Mouse (Mus musculus) hindbrain, embryonic 14.5 days (tissue): ENCODE results near the gene Itga10. TPM values are rescaled to one million over a fixed set of nuclear protein-coding genes. Genes with fewer than 3 reads are reported as not detected.
"Not testable (repeated sequence)": the region's sequence is repeated elsewhere in the genome, so short reads cannot be mapped to it uniquely, and the experiment has no call there.

Source experiments
- ATAC-seq: fragments of 200-750 bp; cut with Nextera tagmentation; 2 replicates; pipeline ENCODE4 v1.8.0; 2017; ENCODE audit warnings: moderate number of reproducible peaks, mild to moderate bottlenecking, moderate TSS enrichment, moderate library complexity; ENCODE audit not compliant: low FRiP score
- DNase-seq: peaks from one replicate; pipeline ENCODE4 v3.0.0-alpha.2; 2015; ENCODE audit warnings: low spot score
- H3K27ac ChIP-seq: fragments of 300-500 bp; sonication (generic); 2 replicates; pipeline ENCODE4 v1.5.1; 2014; ENCODE audit warnings: mild to moderate bottlenecking, moderate library complexity
- H3K27me3 ChIP-seq: fragments of 300-500 bp; sonication (generic); 2 replicates; pipeline ENCODE4 v1.6.1; 2014; ENCODE audit warnings: mild to moderate bottlenecking, low read length, mixed read lengths; ENCODE audit not compliant: control insufficient read depth, insufficient read depth
- H3K36me3 ChIP-seq: fragments of 300-500 bp; sonication (generic); replicated peaks from 2 replicates; pipeline ENCODE4 v1.6.1; 2014; ENCODE audit not compliant: control insufficient read depth, insufficient read depth
- H3K4me1 ChIP-seq: fragments of 300-500 bp; sonication (generic); replicated peaks from 2 replicates; pipeline ENCODE4 v1.6.1; 2014; ENCODE audit warnings: antibody characterized with exemption, low read length, mixed read lengths; ENCODE audit not compliant: control insufficient read depth, insufficient read depth
- H3K4me2 ChIP-seq: fragments of 300-500 bp; sonication (generic); replicated peaks from 2 replicates; pipeline ENCODE4 v1.6.1; 2014; ENCODE audit warnings: mild to moderate bottlenecking, moderate library complexity
- H3K4me3 ChIP-seq: fragments of 300-500 bp; sonication (generic); replicated peaks from 2 replicates; pipeline ENCODE4 v1.5.1; 2014; ENCODE audit warnings: mild to moderate bottlenecking, low read length
- H3K9ac ChIP-seq: fragments of 300-500 bp; sonication (generic); 2 replicates; pipeline ENCODE4 v1.6.1; 2014
- H3K9me3 ChIP-seq: fragments of 300-500 bp; sonication (generic); 2 replicates; pipeline ENCODE4 v1.6.1; 2016; ENCODE audit warnings: low read length; ENCODE audit not compliant: control insufficient read depth
- WGBS: fragments of 180-500 bp; shearing (Covaris S2); extraction: QIAGEN DNeasy Blood & Tissue Kit; methylation state at CpG from one replicate; pipeline ENCODE4 v1.1.7; 2014; 5-methylcytosine and 5-hydroxymethylcytosine counted together
- polyA plus RNA-seq: library from polyadenylated mRNA; unstranded; fragments of >200 nt; fragmentation: Nextera tagmentation; extraction: Ambion mirVana; gene quantifications from 2 replicates; pipeline ENCODE4 v1.2.1, GENCODE M21; 2014

The Itga10 gene
- polyA plus RNA-seq, 1 experiment from 2014 or later: 0.99 TPM

DNA sequence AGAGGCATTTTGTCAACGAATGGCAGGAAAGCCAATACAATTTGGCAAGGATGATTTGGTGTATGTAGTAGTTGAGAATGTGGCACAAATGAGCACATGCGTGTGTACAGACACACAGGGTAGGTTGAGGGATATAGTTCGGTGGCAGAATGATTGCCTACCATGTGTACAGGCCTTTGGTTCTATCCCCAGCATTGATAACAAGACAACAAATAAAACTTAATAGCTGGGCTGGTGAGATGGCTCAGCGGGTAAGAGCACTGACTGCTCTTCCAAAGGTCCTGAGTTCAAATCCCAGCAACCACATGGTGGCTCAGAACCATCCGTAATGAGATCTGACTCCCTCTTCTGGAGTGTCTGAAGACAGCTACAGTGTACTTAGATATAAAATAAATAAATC lies 40.7 kb downstream of the Itga10 start:
- not testable (repeated sequence) for H3K9ac ChIP-seq, H3K36me3 ChIP-seq, H3K27ac ChIP-seq, ATAC-seq, H3K4me3 ChIP-seq, H3K4me1 ChIP-seq, DNase-seq, H3K9me3 ChIP-seq, H3K4me2 ChIP-seq
- 96% methylated on average over 5 of the region's 5 CpGs for WGBS
- H3K27me3 ChIP-seq: peaks cover 15% of the 10 kb centered on the region; the same call in 1 of the 2 replicates

DNA sequence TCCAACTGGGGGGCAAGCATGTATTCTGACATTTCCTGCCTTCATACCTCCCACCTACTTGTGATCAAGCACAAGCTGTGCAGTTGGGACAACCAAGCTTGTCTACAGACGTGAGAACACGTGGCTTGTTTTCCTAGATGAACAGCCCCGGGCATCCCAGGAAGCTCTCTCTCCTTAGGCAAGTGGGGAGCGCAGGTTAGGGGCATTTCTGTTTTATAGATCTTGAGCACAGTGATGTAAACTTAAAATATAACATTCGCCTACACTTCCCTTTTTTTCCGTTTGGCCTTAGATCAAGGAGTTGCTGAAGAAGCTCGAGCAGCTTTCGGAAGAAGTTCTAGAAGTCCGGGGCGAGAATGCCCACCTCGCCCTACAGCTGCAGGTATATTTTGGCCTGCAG lies 43.5 kb downstream of the Itga10 start:
- no peaks in the 10 kb centered on the region for H3K4me1 ChIP-seq
- no peaks in the 10 kb centered on the region for H3K36me3 ChIP-seq
- ATAC-seq: no peak
- WGBS: 86% methylated on average over 11 of the region's 11 CpGs
- peaks cover 13% of the 10 kb centered on the region; the same call in 1 of the 2 replicates for H3K27me3 ChIP-seq
- H3K9ac ChIP-seq: no peak overlapping the region
- DNase-seq: no peak
- no peak overlapping the region for H3K4me2 ChIP-seq
- H3K4me3 ChIP-seq: no peak overlapping the region
- no peaks in the 10 kb centered on the region for H3K9me3 ChIP-seq
- no peak overlapping the region for H3K27ac ChIP-seq

DNA sequence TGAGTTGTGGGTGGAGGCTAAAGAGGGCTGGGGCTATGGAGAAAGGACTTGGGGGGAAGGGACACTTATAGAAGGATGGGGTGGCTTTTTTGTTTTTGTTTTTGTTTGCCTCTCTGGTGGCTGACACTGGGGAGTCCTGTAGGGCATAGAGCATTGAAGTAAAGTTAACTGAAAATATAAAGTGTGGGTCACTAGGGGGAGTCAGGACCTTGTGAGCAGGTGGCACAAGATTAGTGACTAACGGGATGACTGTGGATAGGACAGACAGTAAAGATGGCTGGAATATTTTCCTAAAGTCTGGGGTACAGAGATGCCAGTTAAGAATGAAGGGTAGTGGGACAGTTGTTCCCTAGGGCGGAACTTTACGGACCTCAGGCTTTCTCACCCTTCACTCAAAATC lies 44.9 kb downstream of the Itga10 start:
- Histone ChIP-seq H3K36me3 (no peaks in the 10 kb centered on the region), H3K27ac (no peak overlapping the region), H3K9ac (no peak overlapping the region), H3K4me1 (no peaks in the 10 kb centered on the region), H3K27me3 (0 out of 2 replicates have a peak, but pooled peaks cover 4% of the 10 kb centered on the region), H3K4me3 (no peak overlapping the region), H3K4me2 (no peak overlapping the region), H3K9me3 (no peaks in the 10 kb centered on the region)
- WGBS: 55% methylated on average over 3 of the region's 3 CpGs
- no peak for DNase-seq
- no peak for ATAC-seq

DNA sequence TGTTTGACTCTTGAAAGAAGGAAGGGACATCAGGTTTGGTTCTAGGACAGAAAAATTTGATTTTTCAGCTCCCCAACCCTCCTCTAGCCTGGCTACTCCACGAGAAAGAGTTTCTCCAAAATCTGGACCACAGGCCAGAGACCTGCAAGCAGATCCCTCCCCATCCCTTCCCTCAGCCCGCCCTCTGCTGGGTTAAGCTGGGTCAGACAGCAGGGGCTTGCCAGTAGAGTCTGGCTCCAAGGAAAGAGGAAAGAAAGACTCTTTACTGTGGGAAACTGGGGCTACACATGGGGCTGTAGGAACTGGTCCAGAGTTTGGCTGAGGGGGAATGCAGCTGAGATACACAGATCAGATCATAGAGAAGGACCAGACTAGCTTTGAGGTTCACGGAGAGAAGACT lies 47.1 kb downstream of the Itga10 start:
- H3K9ac ChIP-seq: no peak overlapping the region
- WGBS: 11% methylated on average over 3 of the region's 3 CpGs
- DNase-seq (no peak), ATAC-seq (no peak)
- H3K4me2 ChIP-seq: no peak overlapping the region
- no peak overlapping the region for H3K27ac ChIP-seq
- H3K4me1 ChIP-seq: peaks cover 4% of the 10 kb centered on the region
- no peaks in the 10 kb centered on the region for H3K36me3 ChIP-seq
- H3K9me3 ChIP-seq: no peaks in the 10 kb centered on the region
- no peak overlapping the region for H3K4me3 ChIP-seq
- H3K27me3 ChIP-seq: no peaks in the 10 kb centered on the region

DNA sequence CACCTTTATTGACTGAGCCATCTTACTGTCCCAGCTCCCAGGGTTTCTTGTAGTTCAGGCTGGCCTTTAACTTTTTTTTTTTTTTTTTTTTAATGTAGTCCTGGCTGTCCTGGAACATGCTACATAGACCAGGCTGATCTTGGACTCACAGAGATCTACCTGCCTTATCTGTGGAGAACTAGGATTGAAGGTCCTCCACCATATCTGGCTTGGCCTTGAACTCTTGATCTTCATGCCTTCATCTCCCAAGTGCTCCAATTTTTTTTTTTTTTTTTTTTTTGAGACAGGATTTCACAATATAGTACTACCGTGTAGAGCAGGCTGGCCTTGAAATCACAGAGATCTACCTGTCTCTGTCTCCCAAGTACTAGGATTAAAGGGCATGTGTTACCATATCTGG lies 48.2 kb downstream of the Itga10 start:
- Histone ChIP-seq H3K9ac (no peak overlapping the region), H3K27me3 (no peaks in the 10 kb centered on the region), H3K9me3 (no peaks in the 10 kb centered on the region), H3K4me2 (no peak overlapping the region), H3K36me3 (no peaks in the 10 kb centered on the region), H3K4me3 (no peak overlapping the region), H3K27ac (no peak overlapping the region), H3K4me1 (peaks cover 10% of the 10 kb centered on the region)
- ATAC-seq (no peak), DNase-seq (no peak)
- WGBS: 85% methylated on average over 1 of the region's 1 CpGs

DNA sequence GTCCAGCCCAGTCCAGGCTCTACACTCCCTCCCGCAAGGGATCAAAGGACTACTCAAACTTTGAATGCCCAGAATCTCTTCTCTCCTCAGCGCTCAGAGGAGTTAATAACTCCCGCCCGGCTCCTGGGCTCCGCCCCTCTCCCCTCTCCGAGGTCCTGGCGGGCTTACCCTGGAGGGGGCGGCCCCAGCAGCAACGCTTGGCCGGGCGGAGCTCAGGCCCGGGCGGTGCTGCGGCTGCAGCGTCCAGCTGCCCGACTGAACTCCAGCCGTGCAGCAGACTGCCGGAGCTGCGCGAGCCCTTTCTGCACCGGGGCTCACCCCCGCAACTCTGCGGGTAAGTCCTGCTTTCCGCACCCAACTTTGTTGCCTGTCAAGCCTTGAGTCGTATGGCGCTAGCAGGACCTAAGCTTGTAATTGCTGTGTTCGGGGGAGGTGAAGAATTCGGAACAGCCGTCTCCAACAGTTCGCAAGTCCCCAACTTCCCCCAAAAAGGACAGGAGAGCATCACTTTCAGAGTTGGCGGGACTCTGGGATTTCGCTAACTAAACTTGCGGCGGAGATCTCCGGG lies 50.9 kb downstream of the Itga10 start, which contains the start of gene Pias3:
TSS of gene Pias3 (plus strand) at position 187 of the 568 bp plus-strand sequence.
- peak within 1 kb of the TSS; percentile 79 for H3K4me2 ChIP-seq
- H3K4me3 ChIP-seq: peak within 1 kb of the TSS; percentile 89
- whole genome bisulfite sequencing: under 1% methylated on average over 33 of the region's 35 CpGs
- peak; percentile 62 for DNase-seq
- H3K36me3 ChIP-seq: peaks cover 12% of the 10 kb centered on the region
- ATAC-seq: peak; percentile 63
- H3K27me3 ChIP-seq: no peaks in the 10 kb centered on the region
- no peaks in the 10 kb centered on the region for H3K9me3 ChIP-seq
- peak within 1 kb of the TSS; percentile 85 for H3K9ac ChIP-seq
- peaks cover 10% of the 10 kb centered on the region for H3K4me1 ChIP-seq
- peak within 1 kb of the TSS; percentile 92 for H3K27ac ChIP-seq

DNA sequence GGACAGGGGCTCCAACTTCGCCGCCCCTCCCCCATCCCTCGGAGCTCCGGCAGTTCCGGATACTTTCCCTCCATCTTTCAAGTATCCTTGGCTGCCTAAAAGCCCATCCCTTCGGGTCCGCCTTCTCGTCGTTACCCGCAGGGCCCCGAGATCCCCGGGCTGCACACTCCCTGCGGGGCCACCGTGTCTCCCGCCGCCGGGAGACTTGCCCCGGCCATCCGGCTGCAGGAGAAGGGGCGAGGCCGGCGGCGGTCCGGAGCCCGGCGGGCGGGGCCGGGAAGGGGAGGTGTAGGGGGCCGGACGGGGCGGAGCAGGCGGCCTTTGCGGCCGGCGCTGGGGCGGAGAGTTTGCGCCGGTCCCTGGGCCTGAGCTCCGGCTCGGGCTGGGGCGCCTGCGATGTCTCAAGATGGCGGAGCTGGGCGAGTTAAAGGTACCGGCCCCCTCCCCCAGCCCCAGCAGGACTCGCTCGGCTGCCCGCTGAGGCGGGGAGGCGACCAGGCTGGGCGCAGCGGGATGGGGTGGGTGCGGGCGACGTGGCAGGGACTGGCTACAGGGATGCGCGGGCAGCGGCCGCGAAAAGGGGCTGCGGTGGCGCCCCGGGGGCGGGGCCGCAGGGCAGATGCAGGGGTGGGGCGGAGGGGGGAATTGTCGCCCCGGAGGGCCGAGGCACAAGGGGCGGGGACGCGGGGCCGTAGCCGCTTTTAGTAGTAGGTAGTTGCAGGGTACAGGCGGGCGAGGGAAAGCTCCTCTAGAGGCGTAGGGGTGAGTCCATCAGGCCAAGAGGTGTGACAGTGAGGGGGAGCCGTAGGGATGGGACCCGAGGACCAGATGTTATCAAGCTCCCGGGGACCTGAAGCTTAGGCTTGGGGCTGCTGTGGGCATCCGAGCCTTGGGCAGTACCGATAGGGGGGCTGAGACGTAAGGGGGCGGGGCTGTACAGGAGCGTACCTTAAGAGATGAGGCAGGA lies 51.7 kb downstream of the Itga10 start:
- 1% methylated on average over 70 of the region's 85 CpGs for WGBS
- Histone ChIP-seq H3K36me3 (peaks cover 20% of the 10 kb centered on the region), H3K4me1 (peaks cover 10% of the 10 kb centered on the region), H3K4me3 (peak overlapping the region; percentile 89), H3K9ac (peak overlapping the region; percentile 85), H3K27me3 (no peaks in the 10 kb centered on the region), H3K27ac (peak overlapping the region; percentile 92), H3K9me3 (no peaks in the 10 kb centered on the region), H3K4me2 (peak overlapping the region; percentile 79)
- ATAC-seq: peak; percentile 93
- peak; percentile 80 for DNase-seq

DNA sequence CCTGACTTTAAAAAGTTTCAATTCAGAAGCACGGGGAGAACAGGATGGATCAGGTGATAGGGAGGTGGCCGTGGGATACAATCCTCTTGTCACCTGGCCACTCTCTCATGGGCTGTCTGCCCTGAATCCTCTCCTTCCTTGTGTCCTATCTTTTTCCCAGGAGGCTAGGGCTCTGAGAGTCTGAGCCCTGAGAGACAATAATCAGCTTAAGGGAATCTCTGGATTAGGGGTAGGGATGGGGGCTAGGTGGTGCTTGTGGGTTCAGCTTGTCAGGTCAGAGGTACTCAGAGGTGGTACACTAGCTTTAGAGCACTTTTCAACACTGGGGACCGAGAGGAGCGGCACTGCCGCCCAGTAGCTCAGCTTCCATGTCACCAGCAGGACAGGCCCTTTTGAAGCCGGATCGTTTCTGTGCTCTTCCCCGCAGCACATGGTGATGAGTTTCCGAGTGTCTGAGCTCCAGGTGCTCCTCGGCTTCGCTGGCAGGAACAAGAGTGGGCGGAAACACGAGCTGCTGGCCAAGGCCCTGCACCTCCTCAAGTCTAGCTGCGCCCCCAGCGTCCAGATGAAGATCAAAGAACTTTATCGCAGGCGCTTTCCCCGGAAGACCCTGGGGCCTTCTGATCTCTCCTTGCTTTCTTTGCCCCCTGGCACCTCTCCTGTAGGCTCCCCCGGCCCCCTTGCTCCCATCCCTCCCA lies 53.8 kb downstream of the Itga10 start:
- Histone ChIP-seq H3K9me3 (no peaks in the 10 kb centered on the region), H3K4me3 (no peak overlapping the region), H3K36me3 (peaks cover 39% of the 10 kb centered on the region), H3K27me3 (no peaks in the 10 kb centered on the region), H3K9ac (no peak overlapping the region), H3K4me1 (peaks cover 10% of the 10 kb centered on the region), H3K4me2 (no peak overlapping the region), H3K27ac (no peak overlapping the region)
- WGBS: 63% methylated on average over 19 of the region's 19 CpGs
- ATAC-seq (no peak), DNase-seq (no peak)

DNA sequence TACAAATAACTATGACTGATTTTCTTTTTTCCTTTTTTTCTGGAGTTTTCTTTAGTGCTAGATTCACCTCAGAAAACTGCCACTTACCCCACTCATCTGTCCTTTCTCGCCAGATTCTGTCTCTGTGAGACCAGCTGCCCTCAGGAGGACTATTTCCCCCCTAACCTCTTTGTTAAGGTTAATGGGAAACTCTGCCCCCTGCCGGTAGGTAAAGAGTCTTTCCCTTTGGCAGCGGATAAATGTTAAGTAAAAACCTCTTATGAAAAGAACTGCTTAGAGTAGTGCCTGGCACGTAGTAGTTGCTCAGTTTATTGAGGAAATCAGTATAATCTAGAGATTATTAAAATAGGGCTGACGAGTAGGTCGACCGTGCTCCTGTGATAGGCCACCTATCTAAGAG lies 55.0 kb downstream of the Itga10 start:
- no peaks in the 10 kb centered on the region for H3K9me3 ChIP-seq
- no peak overlapping the region for H3K9ac ChIP-seq
- H3K27me3 ChIP-seq: no peaks in the 10 kb centered on the region
- H3K4me3 ChIP-seq: no peak overlapping the region
- H3K27ac ChIP-seq: no peak overlapping the region
- peaks cover 44% of the 10 kb centered on the region for H3K36me3 ChIP-seq
- H3K4me2 ChIP-seq: no peak overlapping the region
- ATAC-seq (no peak), DNase-seq (no peak)
- 56% methylated on average over 7 of the region's 7 CpGs for WGBS
- peaks cover 10% of the 10 kb centered on the region for H3K4me1 ChIP-seq
